Mouse (Mus musculus): ENCODE measurements around the gene Plagl2. TPM values are rescaled to one million over a fixed set of nuclear protein-coding genes. Genes with fewer than 3 reads are reported as not detected.

The Plagl2 gene
- total and polyA plus RNA-seq, 3 experiments = 8.1 to 52.7 (median 18.0) TPM

DNA sequence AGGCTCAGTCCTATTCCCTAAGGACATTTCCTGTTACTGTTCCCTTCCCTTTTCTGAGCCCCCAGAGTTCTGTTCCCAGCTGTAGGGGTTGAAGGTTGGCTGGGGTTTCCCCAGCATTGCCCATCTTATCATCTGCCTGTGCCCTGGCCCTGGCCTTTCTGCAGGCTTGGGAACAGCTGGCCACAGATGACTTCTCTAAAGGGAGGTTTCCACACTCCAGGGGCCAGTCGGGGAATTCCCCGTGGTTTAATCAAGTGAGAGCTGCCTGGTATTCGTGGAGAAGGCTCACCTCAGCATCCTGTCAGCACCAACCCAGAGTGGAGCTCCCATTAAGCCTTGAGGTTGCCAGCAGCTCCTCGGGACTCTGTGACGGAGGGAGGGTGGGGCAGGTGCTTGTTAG is 42.7 kb downstream of the Plagl2 start:
- no peaks in the 10 kb centered on the region for H3K79me2 ChIP-seq (replicated peaks; ENCODE audit: control insufficient read depth, extremely low read depth, insufficient read depth, poor library complexity, severe bottlenecking)
- peaks cover 55 to 79% of the 10 kb centered on the region in 2 experiments for H3K36me3 ChIP-seq (replicated peaks in 1 of 2; ENCODE audit: control insufficient read depth in 1 of 2, insufficient read depth in 1 of 2, low read length in 1 of 2)
- TF ChIP-seq MYC (IDR thresholded peaks at IDR 0.05; ENCODE audit: low read depth, low read length) (no peak), POLR2AphosphoS2 (IDR thresholded peaks at IDR 0.05; ENCODE audit: low read depth, low read length) (no peak), MAX (IDR thresholded peaks at IDR 0.05; ENCODE audit: low read length) (peak; percentile 51; the same call in 1 of the 2 replicates), SMC3 (IDR thresholded peaks at IDR 0.05; ENCODE audit: low read depth, low read length) (no peak), ZKSCAN1 (IDR thresholded peaks at IDR 0.05; ENCODE audit: borderline replicate concordance, low read depth, low read length) (no peak), CHD2 (IDR thresholded peaks at IDR 0.05; ENCODE audit: low read length) (0 out of 2 replicates have a peak, but pooled peaks have one; percentile 34), ETS1 (conservative IDR thresholded peaks at IDR 0.05; ENCODE audit: low read depth, low read length) (peak; percentile 67), USF1 (IDR thresholded peaks at IDR 0.05; ENCODE audit: low read depth, low read length) (no peak), BHLHE40 (IDR thresholded peaks at IDR 0.05; ENCODE audit: low read depth, low read length) (peak; percentile 43), SIN3A (IDR thresholded peaks at IDR 0.05; ENCODE audit: low read length) (peak; percentile 34), NELFE (IDR thresholded peaks at IDR 0.05; ENCODE audit: low read depth, low read length) (no peak), CTCF (conservative IDR thresholded peaks at IDR 0.05 in 1 of 2, IDR thresholded peaks at IDR 0.05 in 1 of 2; ENCODE audit: low read depth in 2 of 2, low read length in 2 of 2) (no peak), EP300 (IDR thresholded peaks at IDR 0.05; ENCODE audit: low read length) (peak; percentile 55), RCOR1 (conservative IDR thresholded peaks at IDR 0.05; ENCODE audit: low read depth, low read length) (0 out of 2 replicates have a peak, but pooled peaks have one; percentile 29), E2F4 (IDR thresholded peaks at IDR 0.05; ENCODE audit: insufficient replicate concordance, low read depth, low read length) (no peak), NRF1 (IDR thresholded peaks at IDR 0.05; ENCODE audit: low read depth, low read length) (no peak), MAFK (IDR thresholded peaks at IDR 0.05; ENCODE audit: insufficient replicate concordance, low read length) (no peak)
- H3K4me1 ChIP-seq (ENCODE audit: control insufficient read depth in 1 of 2, insufficient read depth in 2 of 2) = peaks cover 9 to 32% of the 10 kb centered on the region in 2 experiments
- dilution Hi-C loops (cut with MboI; ENCODE audit: extremely low pct_ligation_motif_present, extremely low pct_unique_long_range_greater_than_20kb, low sequenced_read_pairs) (no loop called here), in situ Hi-C loops (cut with MboI; ENCODE audit: low pct_ligation_motif_present, low pct_unique_long_range_greater_than_20kb, low sequenced_read_pairs) (no loop called here)
- H3K9me3 ChIP-seq (replicated peaks; ENCODE audit: low read length) = peaks cover 3% of the 10 kb centered on the region
- peak overlapping the region; percentile 20; the same call in 1 of the 2 replicates for H3K27ac ChIP-seq (ENCODE audit: insufficient read depth, low read depth)
- H3K9ac ChIP-seq (ENCODE audit: insufficient read depth, low read depth) = no peak overlapping the region
- H3K4me2 ChIP-seq (ENCODE audit: insufficient read depth, low read depth, poor library complexity, severe bottlenecking) = peak overlapping the region; percentile 11; the same call in 1 of the 2 replicates
- DNase-seq (ENCODE audit: extremely low read depth) = peak; percentile 75
- H3K4me3 ChIP-seq (replicated peaks in 1 of 3; ENCODE audit: low read depth in 2 of 3, low read length in 2 of 3, poor library complexity in 1 of 3) = no peak overlapping the region
- no peaks in the 10 kb centered on the region for H3K27me3 ChIP-seq (replicated peaks)

DNA sequence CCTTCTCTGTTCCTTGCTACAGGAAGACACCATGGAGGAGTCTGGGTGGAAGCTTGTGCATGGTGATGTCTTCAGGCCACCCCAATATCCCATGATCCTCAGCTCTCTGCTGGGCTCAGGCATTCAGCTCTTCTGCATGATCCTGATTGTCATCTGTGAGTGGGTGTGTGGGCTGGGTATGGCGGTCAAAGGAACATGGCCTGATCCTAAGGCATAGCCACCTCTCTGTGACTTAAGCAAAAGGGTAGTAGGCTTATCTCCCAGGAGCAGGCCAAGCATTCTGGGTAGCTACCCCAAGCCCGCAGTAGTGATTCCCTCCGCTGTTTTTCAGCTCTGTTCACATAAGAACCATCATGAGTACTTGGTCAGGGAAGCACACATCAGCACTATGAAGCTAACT is 47.0 kb downstream of the Plagl2 start:
- H3K9ac ChIP-seq (ENCODE audit: insufficient read depth, low read depth) = no peak overlapping the region
- dilution Hi-C loops (cut with MboI; ENCODE audit: extremely low pct_ligation_motif_present, extremely low pct_unique_long_range_greater_than_20kb, low sequenced_read_pairs) (no loop called here), in situ Hi-C loops (cut with MboI; ENCODE audit: low pct_ligation_motif_present, low pct_unique_long_range_greater_than_20kb, low sequenced_read_pairs) (no loop called here)
- no peaks in the 10 kb centered on the region for H3K79me2 ChIP-seq (replicated peaks; ENCODE audit: control insufficient read depth, extremely low read depth, insufficient read depth, poor library complexity, severe bottlenecking)
- peaks cover 62 to 87% of the 10 kb centered on the region in 2 experiments for H3K36me3 ChIP-seq (replicated peaks in 1 of 2; ENCODE audit: control insufficient read depth in 1 of 2, insufficient read depth in 1 of 2, low read length in 1 of 2)
- H3K4me3 ChIP-seq (replicated peaks in 1 of 3; ENCODE audit: low read depth in 2 of 3, low read length in 2 of 3, poor library complexity in 1 of 3) = no peak overlapping the region
- no peak overlapping the region for H3K4me2 ChIP-seq (ENCODE audit: insufficient read depth, low read depth, poor library complexity, severe bottlenecking)
- H3K27ac ChIP-seq (ENCODE audit: insufficient read depth, low read depth) = no peak overlapping the region
- TF ChIP-seq HCFC1 (IDR thresholded peaks at IDR 0.05; ENCODE audit: low read depth, low read length) (no peak), CTCF (conservative IDR thresholded peaks at IDR 0.05 in 1 of 2, IDR thresholded peaks at IDR 0.05 in 1 of 2; ENCODE audit: low read depth in 2 of 2, low read length in 2 of 2) (no peak), JUND (conservative IDR thresholded peaks at IDR 0.05; ENCODE audit: low read depth, low read length) (no peak), TBP (conservative IDR thresholded peaks at IDR 0.05; ENCODE audit: low read depth, low read length) (no peak), MXI1 (IDR thresholded peaks at IDR 0.05; ENCODE audit: low read depth, low read length) (no peak), ZMIZ1 (IDR thresholded peaks at IDR 0.05; ENCODE audit: low read depth, low read length) (no peak)
- no peak for DNase-seq (ENCODE audit: extremely low read depth)
- H3K27me3 ChIP-seq (replicated peaks) = no peaks in the 10 kb centered on the region
- no peaks in the 10 kb centered on the region for H3K9me3 ChIP-seq (replicated peaks; ENCODE audit: low read length)
- H3K4me1 ChIP-seq (ENCODE audit: control insufficient read depth in 1 of 2, insufficient read depth in 2 of 2) = peaks cover 9 to 23% of the 10 kb centered on the region in 2 experiments
